Mouse (Mus musculus) MEL (cell line): ENCODE results near the gene Ccs. TPM values are rescaled to one million over a fixed set of nuclear protein-coding genes. Genes with fewer than 3 reads are reported as not detected.

Source experiments
- DNase-seq: peaks from one replicate; pipeline ENCODE4 v3.0.0; 2011; ENCODE audit warnings: low read depth, low spot score
- H3K27ac ChIP-seq: 2 replicates; pipeline ENCODE4 v1.5.1; 2012; ENCODE audit warnings: low read depth, mild to moderate bottlenecking, control low read depth, low read length, moderate library complexity; ENCODE audit not compliant: control insufficient read depth
- H3K27me3 ChIP-seq, 2 experiments: fragments of 150-350 bp in 1 of 2; sonication (generic) in 1 of 2; 2 replicates each; pipeline ENCODE4 v1.6.1; 2012; ENCODE audit warnings: low read length in 2 of 2, mild to moderate bottlenecking in 2 of 2, improper control_type of control experiment in 1 of 2, moderate library complexity in 1 of 2; ENCODE audit not compliant: insufficient read depth in 2 of 2, control insufficient read depth in 1 of 2
- H3K36me3 ChIP-seq, 2 experiments: 2 replicates each; pipeline ENCODE4 v1.6.1; 2012 to 2014; ENCODE audit warnings: low read length in 2 of 2, improper control_type of control experiment in 1 of 2, inconsistent platforms in 1 of 2, mild to moderate bottlenecking in 1 of 2; ENCODE audit not compliant: insufficient read depth in 2 of 2, control insufficient read depth in 1 of 2
- H3K4me1 ChIP-seq, 2 experiments: fragments of 150-350 bp in 1 of 2; sonication (generic) in 1 of 2; 2 replicates each; pipeline ENCODE4 v1.6.1; 2012; ENCODE audit warnings: low read length in 2 of 2, improper control_type of control experiment in 1 of 2, mild to moderate bottlenecking in 1 of 2; ENCODE audit not compliant: insufficient read depth in 2 of 2, control insufficient read depth in 1 of 2
- H3K4me3 ChIP-seq, 2 experiments: fragments of 150-350 bp in 1 of 2; sonication (generic) in 1 of 2; 2 replicates each; pipeline ENCODE4 v1.5.1; 2012; ENCODE audit warnings: low read depth in 2 of 2, low read length in 2 of 2, mild to moderate bottlenecking in 2 of 2, moderate library complexity in 2 of 2, control low read depth in 1 of 2, improper control_type of control experiment in 1 of 2; ENCODE audit not compliant: control insufficient read depth in 1 of 2, insufficient read depth in 1 of 2
- H3K79me2 ChIP-seq: 2 replicates; pipeline ENCODE4 v1.6.1; 2012; ENCODE audit warnings: mild to moderate bottlenecking, low read length, moderate library complexity; ENCODE audit not compliant: control insufficient read depth, poor library complexity, insufficient read depth
- H3K9ac ChIP-seq: 2 replicates; pipeline ENCODE4 v1.6.1; 2012; ENCODE audit warnings: low read depth, mild to moderate bottlenecking, control low read depth, low read length, moderate library complexity; ENCODE audit not compliant: control insufficient read depth, poor library complexity, severe bottlenecking
- H3K9me3 ChIP-seq: fragments of 150-350 bp; sonication (generic); replicated peaks from 2 replicates; pipeline ENCODE4 v1.6.1; 2012; ENCODE audit warnings: mild to moderate bottlenecking, low read length, improper control_type of control experiment, moderate library complexity; ENCODE audit not compliant: insufficient read depth
- CHD1 ChIP-seq: IDR thresholded peaks from 2 replicates; pipeline ENCODE4 v1.6.1; 2012; ENCODE audit warnings: low read depth, mild to moderate bottlenecking, inconsistent platforms, low read length, improper control_type of control experiment
- CHD2 ChIP-seq: IDR thresholded peaks from 2 replicates; pipeline ENCODE4 v1.6.1; 2011; ENCODE audit warnings: low read length, improper control_type of control experiment
- EP300 ChIP-seq, 2 experiments: IDR thresholded peaks; 2 replicates each; pipeline ENCODE4 v1.6.1; 2011; ENCODE audit warnings: improper control_type of control experiment in 2 of 2, low read length in 2 of 2, low read depth in 1 of 2, mild to moderate bottlenecking in 1 of 2
- MEF2A ChIP-seq: IDR thresholded peaks from 2 replicates; pipeline ENCODE4 v1.6.1; 2014; ENCODE audit warnings: low read depth, mild to moderate bottlenecking, inconsistent platforms, low read length, improper control_type of control experiment; ENCODE audit not compliant: poor library complexity, insufficient replicate concordance, severe bottlenecking; ENCODE audit errors: extremely low read depth
- MYB ChIP-seq: IDR thresholded peaks from 2 replicates; pipeline ENCODE4 v1.6.1; 2011; ENCODE audit warnings: mild to moderate bottlenecking, low read depth, low read length, improper control_type of control experiment
- NELFE ChIP-seq: IDR thresholded peaks from 2 replicates; pipeline ENCODE4 v1.6.1; 2011; ENCODE audit warnings: low read depth, low read length, improper control_type of control experiment
- POLR2A ChIP-seq, 2 experiments: IDR thresholded peaks; 2 replicates each; pipeline ENCODE4 v1.6.1; 2011 to 2012; ENCODE audit warnings: low read length in 2 of 2, mild to moderate bottlenecking in 2 of 2, control low read depth in 1 of 2, improper control_type of control experiment in 1 of 2, low read depth in 1 of 2, moderate library complexity in 1 of 2; ENCODE audit not compliant: control insufficient read depth in 1 of 2, insufficient read depth in 1 of 2, poor library complexity in 1 of 2
- POLR2AphosphoS2 ChIP-seq: IDR thresholded peaks from 2 replicates; pipeline ENCODE4 v1.6.1; 2011; ENCODE audit warnings: low read length, improper control_type of control experiment
- POLR2AphosphoS5 ChIP-seq: IDR thresholded peaks from 2 replicates; pipeline ENCODE4 v1.6.1; 2012; ENCODE audit warnings: low read depth, borderline replicate concordance, mild to moderate bottlenecking, inconsistent platforms, low read length, moderate library complexity, mixed read lengths
- RAD21 ChIP-seq: IDR thresholded peaks from 2 replicates; pipeline ENCODE4 v1.6.1; 2011; ENCODE audit warnings: mild to moderate bottlenecking, low read depth, low read length, improper control_type of control experiment
- SIN3A ChIP-seq: IDR thresholded peaks from 2 replicates; pipeline ENCODE4 v1.6.1; 2012; ENCODE audit warnings: low read length, improper control_type of control experiment, inconsistent platforms
- SMC3 ChIP-seq: IDR thresholded peaks from 2 replicates; pipeline ENCODE4 v1.6.1; 2011; ENCODE audit warnings: low read depth, low read length, improper control_type of control experiment
- TBP ChIP-seq: IDR thresholded peaks from 2 replicates; pipeline ENCODE4 v1.8.0; 2011; ENCODE audit warnings: low read depth, low read length, improper control_type of control experiment
- UBTF ChIP-seq: IDR thresholded peaks from 2 replicates; pipeline ENCODE4 v1.6.1; 2012; ENCODE audit warnings: low read depth, mild to moderate bottlenecking, inconsistent platforms, low read length, improper control_type of control experiment, moderate library complexity, borderline replicate concordance; ENCODE audit not compliant: insufficient read depth
- polyA plus RNA-seq, 2 experiments: library from polyadenylated mRNA; stranded (reverse) in 1 of 2; unstranded in 1 of 2; fragments of >175 nt in 1 of 2; fragments of >200 nt in 1 of 2; gene quantifications; 2 replicates each; pipeline versions ENCODE4 v1.2.1 to v1.2.4; 2012; ENCODE audit warnings: low replicate concordance in 2 of 2, low read depth in 1 of 2; ENCODE audit not compliant: insufficient read length in 2 of 2, insufficient read depth in 1 of 2, missing spikeins in 1 of 2
- total RNA-seq: library from RNA; depleted of rRNA; stranded (reverse); fragments of 300-350 nt; gene quantifications from 2 replicates; pipeline ENCODE4 v1.2.3, GENCODE M21; 2012

Ccs gene
- total and polyA plus RNA-seq, 3 experiments = 48.3 to 56.6 TPM; not detected in 1

DNA sequence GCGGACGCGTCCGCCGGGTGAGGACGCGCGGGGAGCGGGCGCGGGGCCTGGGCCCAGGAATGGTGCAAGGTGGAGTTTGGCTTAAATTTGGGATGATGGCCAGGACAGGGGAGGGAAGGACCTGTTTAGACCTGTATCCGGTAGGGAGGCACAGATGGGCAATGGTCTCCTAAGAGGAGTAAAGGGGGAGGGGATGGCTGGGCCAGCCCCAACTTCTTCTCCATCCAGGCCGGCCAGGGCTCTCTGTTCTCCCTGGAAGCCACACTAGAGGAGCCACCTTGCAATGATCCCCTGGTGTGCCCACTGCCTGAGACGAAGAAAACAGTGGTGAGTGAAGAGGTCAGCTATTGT is 16.3 kb upstream of the Ccs start:
- no peaks in the 10 kb centered on the region for H3K9me3 ChIP-seq
- no peak for TF ChIP-seq POLR2A (IDR thresholded peaks at IDR 0.05; ENCODE audit: control insufficient read depth in 1 of 2, insufficient read depth in 1 of 2, low read depth in 1 of 2, low read length in 2 of 2, poor library complexity in 1 of 2)
- no peak for TF ChIP-seq CHD1
- no peak for DNase-seq
- H3K79me2 ChIP-seq = no peaks in the 10 kb centered on the region
- H3K27ac ChIP-seq = no peak overlapping the region
- no peaks in the 10 kb centered on the region for H3K36me3 ChIP-seq
- peaks cover 0 to 5% of the 10 kb centered on the region in 2 experiments; a peak in 1 of 4 replicates for H3K4me1 ChIP-seq
- no peak overlapping the region for H3K9ac ChIP-seq
- no peak overlapping the region for H3K4me3 ChIP-seq
- H3K27me3 ChIP-seq = peaks cover 2 to 3% of the 10 kb centered on the region in 2 experiments; a peak in 3 of 4 replicates

DNA sequence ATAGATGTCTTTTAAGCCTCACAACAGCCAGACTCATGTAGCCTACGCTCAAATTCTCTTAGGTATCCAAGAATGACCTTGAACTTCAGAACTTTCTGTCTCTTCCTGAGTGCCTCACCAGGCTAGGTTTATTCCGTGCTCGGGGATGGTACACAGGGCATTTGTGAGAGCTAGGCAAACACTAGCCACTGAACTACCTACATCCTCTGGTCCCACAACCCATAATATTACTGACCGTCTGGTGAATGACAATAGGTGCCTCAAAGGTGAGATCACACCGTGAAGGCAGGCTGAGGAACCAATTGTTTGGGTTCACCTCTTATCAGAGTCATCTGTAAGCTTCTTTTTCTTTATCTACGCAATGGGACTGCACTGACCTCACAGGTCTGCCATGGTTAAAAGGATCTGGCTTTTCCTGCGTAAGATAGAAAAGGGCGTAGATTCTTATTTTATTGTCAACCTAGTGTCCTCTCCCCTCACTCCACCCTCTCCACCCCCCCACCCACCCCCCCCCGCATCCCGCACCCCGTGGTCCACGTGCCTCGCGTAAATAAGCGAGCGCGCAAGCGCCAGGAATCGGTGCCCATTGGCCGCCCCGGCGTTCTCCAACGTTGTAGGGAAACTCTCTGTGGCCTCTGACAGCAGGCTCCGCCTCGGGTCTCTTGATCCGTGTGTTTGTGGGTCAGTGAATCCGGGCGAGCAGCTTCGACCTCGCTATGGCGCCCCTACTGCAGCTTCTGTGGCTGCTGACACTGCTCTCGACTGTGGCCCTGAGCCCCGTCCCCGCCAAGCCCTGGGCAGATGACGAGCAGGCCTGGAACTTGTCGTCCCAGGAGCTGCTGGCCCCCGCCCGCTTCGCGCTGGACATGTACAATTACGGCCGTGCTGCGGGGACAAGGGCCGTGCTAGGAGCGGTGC is 15.7 kb upstream of the Ccs start, which contains the start of gene Ctsf:
Gene Ctsf (plus strand): TSS at position 579 of the 918 bp plus-strand sequence.
- H3K4me3 ChIP-seq = no peak within 1 kb of the TSS
- H3K79me2 ChIP-seq = no peaks in the 10 kb centered on the region
- no peak for TF ChIP-seq NELFE
- no peak for TF ChIP-seq SIN3A
- TF ChIP-seq SMC3 = no peak
- TF ChIP-seq MEF2A = no peak
- TF ChIP-seq TBP = no peak
- TF ChIP-seq MYB = no peak
- no peak for TF ChIP-seq POLR2AphosphoS2
- TF ChIP-seq EP300 (IDR thresholded peaks at IDR 0.05; ENCODE audit: low read depth in 1 of 2, low read length in 2 of 2) = no peak
- TF ChIP-seq CHD2 = no peak
- no peak for TF ChIP-seq RAD21
- TF ChIP-seq UBTF = no peak
- no peak for TF ChIP-seq POLR2AphosphoS5
- no peak within 1 kb of the TSS for H3K27ac ChIP-seq
- no peaks in the 10 kb centered on the region for H3K36me3 ChIP-seq
- H3K4me1 ChIP-seq = peaks cover 0 to 5% of the 10 kb centered on the region in 2 experiments; a peak in 1 of 4 replicates
- DNase-seq = no peak
- H3K9ac ChIP-seq = no peak within 1 kb of the TSS
- H3K27me3 ChIP-seq = peaks cover 2 to 3% of the 10 kb centered on the region in 2 experiments; a peak in 3 of 4 replicates
- no peaks in the 10 kb centered on the region for H3K9me3 ChIP-seq
